30 mouse cellular contexts compared by ENCODE assay signal in genomic region chr10:117280000-117280399, GRCm38 (mm10). TPM values are rescaled to one million over a fixed set of nuclear protein-coding genes. Genes with fewer than 3 reads are reported as not detected.
A peak's percentile ranks its signal among the peaks of the same experiment; 100 is the strongest.
DNase-seq lines count a peak whose midpoint lies in the region; ATAC-seq and TF ChIP-seq lines count a peak whose summit lies in the region.
"Had no signal": no experiment of that assay in that cellular context is flagged by ENCODE, and none has a peak within 500 bp of the region (broad histone marks: within the 10 kb centered on the region; RNA-seq: fewer than 3 reads in every experiment).

No protein-coding gene starts in this region.

- H3K27ac ChIP-seq in layer of hippocampus, adult 2 months = no peak overlapping the region
- H3K27ac ChIP-seq in thymus, adult 2 months (ENCODE audit: control insufficient read depth, insufficient read depth, low read length) = no peak overlapping the region
- H3K27ac ChIP-seq in liver, postnatal 0 days (ENCODE audit: low read depth) = no peak overlapping the region
- no peak overlapping the region for H3K27ac ChIP-seq in midbrain, embryonic 10.5 days (replicated peaks)
- H3K27ac ChIP-seq: embryonic facial prominence, embryonic 10.5 days; forebrain, embryonic 15.5 days; heart, adult 2 months; heart, embryonic 15.5 days; hindbrain, embryonic 14.5 days; limb, embryonic 13.5 days had no signal

- H3K9ac ChIP-seq in liver, postnatal 0 days (replicated peaks) = no peak overlapping the region
- H3K9ac ChIP-seq: forebrain, embryonic 15.5 days; heart, embryonic 15.5 days; hindbrain, embryonic 14.5 days; limb, embryonic 13.5 days had no signal

- no peaks in the 10 kb centered on the region for H3K27me3 ChIP-seq in thymus, adult 2 months (ENCODE audit: control insufficient read depth, insufficient read depth, low read length)
- H3K27me3 ChIP-seq in liver, postnatal 0 days (ENCODE audit: insufficient read depth, low read length) = no peaks in the 10 kb centered on the region
- no peaks in the 10 kb centered on the region for H3K27me3 ChIP-seq in midbrain, embryonic 10.5 days (ENCODE audit: low read depth, poor library complexity, severe bottlenecking)
- H3K27me3 ChIP-seq: forebrain, embryonic 15.5 days; heart, embryonic 15.5 days; limb, embryonic 13.5 days had no signal

- peak overlapping the region; percentile 32 for H3K4me2 ChIP-seq in liver, postnatal 0 days (ENCODE audit: low read depth, low read length)
- H3K4me2 ChIP-seq: forebrain, embryonic 15.5 days; heart, embryonic 15.5 days; hindbrain, embryonic 14.5 days; limb, embryonic 13.5 days had no signal

- no peak for ATAC-seq in liver, postnatal 0 days
- ATAC-seq: forebrain, embryonic 15.5 days; inflammation-experienced regulatory T-cells, adult 6 months had no signal

- TF ChIP-seq POLR2A in thymus, adult 2 months (IDR thresholded peaks at IDR 0.05; ENCODE audit: control insufficient read depth, extremely low read depth, insufficient read depth, low read length, poor library complexity) = no peak

- no peak for TF ChIP-seq EP300 in liver, postnatal 0 days (IDR thresholded peaks at IDR 0.05; ENCODE audit: low read depth)

- H3K36me3 ChIP-seq in thymus, adult 2 months (ENCODE audit: control insufficient read depth, insufficient read depth, low read length) = no peaks in the 10 kb centered on the region
- H3K36me3 ChIP-seq in liver, postnatal 0 days (replicated peaks; ENCODE audit: insufficient read depth, low read length) = no peaks in the 10 kb centered on the region
- H3K36me3 ChIP-seq in midbrain, embryonic 10.5 days = no peaks in the 10 kb centered on the region
- H3K36me3 ChIP-seq: embryonic facial prominence, embryonic 10.5 days; forebrain, embryonic 15.5 days; heart, embryonic 15.5 days; limb, embryonic 13.5 days had no signal

- no peak for DNase-seq in layer of hippocampus, adult 2 months (ENCODE audit: low spot score in 2 of 2)
- DNase-seq in layer of hippocampus, adult 9-10 months (ENCODE audit: low spot score) = no peak
- peak; percentile 25 for DNase-seq in thymus, adult 2 months
- DNase-seq in thymus, postnatal 0 days (ENCODE audit: low spot score) = no peak
- peak; percentile 9 for DNase-seq in liver, postnatal 0 days
- peak; percentile 13 to 18 for DNase-seq in thymus, postnatal 36 days
- no peak for DNase-seq in midbrain, embryonic 10.5 days (ENCODE audit: low spot score)
- no peak for DNase-seq in cerebellum, adult 18-20 months
- DNase-seq: adrenal gland, postnatal 14 days; cerebellum, adult 11 months; gastrocnemius, postnatal 14 days; heart, postnatal 4 days; layer of hippocampus, adult 9-11 months; midbrain, embryonic 14.5 days had no signal

- peak; percentile 9; the same call in 1 of the 2 replicates for TF ChIP-seq CTCF in layer of hippocampus, adult 2 months (conservative IDR thresholded peaks at IDR 0.05)
- no peak for TF ChIP-seq CTCF in thymus, adult 2 months (IDR thresholded peaks at IDR 0.05; ENCODE audit: borderline replicate concordance, control insufficient read depth, extremely low read depth, insufficient read depth, low read length, poor library complexity)
- TF ChIP-seq CTCF in liver, postnatal 0 days (IDR thresholded peaks at IDR 0.05; ENCODE audit: low read depth) = no peak

- no peaks in the 10 kb centered on the region for H3K9me3 ChIP-seq in liver, postnatal 0 days (ENCODE audit: low read length)
- no peaks in the 10 kb centered on the region for H3K9me3 ChIP-seq in midbrain, embryonic 10.5 days (replicated peaks)
- H3K9me3 ChIP-seq: embryonic facial prominence, embryonic 10.5 days; forebrain, embryonic 15.5 days; heart, embryonic 15.5 days; limb, embryonic 13.5 days had no signal

- H3K4me1 ChIP-seq in thymus, adult 2 months (replicated peaks; ENCODE audit: control insufficient read depth, insufficient read depth, low read length) = no peaks in the 10 kb centered on the region
- H3K4me1 ChIP-seq in liver, postnatal 0 days (ENCODE audit: insufficient read depth) = no peaks in the 10 kb centered on the region
- H3K4me1 ChIP-seq in midbrain, embryonic 10.5 days = no peaks in the 10 kb centered on the region
- H3K4me1 ChIP-seq: embryonic facial prominence, embryonic 10.5 days; forebrain, embryonic 15.5 days; limb, embryonic 13.5 days had no signal

- WGBS in thymus, adult 2 months = 72% methylated on average over 1 of the region's 1 CpGs
- 45% methylated on average over 1 of the region's 1 CpGs for WGBS in liver, postnatal 0 days (ENCODE audit: insufficient replicate concordance)
- 52% methylated on average over 1 of the region's 1 CpGs for WGBS in midbrain, embryonic 10.5 days

- no peak overlapping the region for H3K4me3 ChIP-seq in layer of hippocampus, adult 2 months
- no peak overlapping the region for H3K4me3 ChIP-seq in thymus, adult 2 months (ENCODE audit: control insufficient read depth, insufficient read depth, low read length)
- peak overlapping the region; percentile 33 for H3K4me3 ChIP-seq in liver, postnatal 0 days (ENCODE audit: low read depth, low read length)
- H3K4me3 ChIP-seq in midbrain, embryonic 10.5 days = no peak overlapping the region
- H3K4me3 ChIP-seq: embryonic facial prominence, embryonic 10.5 days; forebrain, embryonic 15.5 days; heart, adult 2 months; heart, embryonic 15.5 days; limb, embryonic 13.5 days had no signal

RNA-seq across cellular contexts. Expression of gene Lyz2, which starts 2.1 kb away (rescaled TPM):
- 10 to 100 TPM; 11.5 to 14.1 TPM for total RNA-seq in layer of hippocampus, adult 2 months (2021)
- 301 and 482 TPM in 2 replicates for polyA plus RNA-seq in thymus, adult 2 months (2012; rRNA removed)
- 102 and 114 TPM in 2 replicates for polyA plus RNA-seq in thymus, postnatal 0 days (2015; fragmentation: Nextera tagmentation; extraction: Ambion mirVana)
- 542 and 556 TPM in 2 replicates for polyA plus RNA-seq in liver, postnatal 0 days (2015; fragmentation: Nextera tagmentation; extraction: Ambion mirVana)
- 10.8 and 14.9 TPM in 2 replicates for polyA plus RNA-seq in midbrain, embryonic 10.5 days (2016; fragmentation: Nextera tagmentation; extraction: Ambion mirVana)

RNA-seq across cellular contexts. Expression of gene Lyz1, which starts 12.7 kb away (rescaled TPM):
- total RNA-seq in layer of hippocampus, adult 2 months (2021) = 1 to 10 TPM in 1 of 2 experiments, under 1 TPM in 1; 0.86 to 1.3 TPM
- 12.7 and 18.6 TPM in 2 replicates for polyA plus RNA-seq in thymus, adult 2 months (2012; rRNA removed)
- polyA plus RNA-seq in thymus, postnatal 0 days (2015; fragmentation: Nextera tagmentation; extraction: Ambion mirVana) = 10.6 and 11.3 TPM in 2 replicates
- polyA plus RNA-seq in liver, postnatal 0 days (2015; fragmentation: Nextera tagmentation; extraction: Ambion mirVana) = 0.42 and 0.85 TPM in 2 replicates
- not detected in 2 replicates for polyA plus RNA-seq in midbrain, embryonic 10.5 days (2016; fragmentation: Nextera tagmentation; extraction: Ambion mirVana)
- polyA plus RNA-seq: C2C12; embryonic facial prominence, embryonic 10.5 days; forebrain, embryonic 15.5 days; hindbrain, embryonic 14.5 days; kidney, embryonic 14.5 days; midbrain, embryonic 14.5 days; neural tube, embryonic 11.5 days had no signal

RNA-seq across cellular contexts. Expression of gene 9530003J23Rik, which starts 41.5 kb away (rescaled TPM):
- total RNA-seq in layer of hippocampus, adult 2 months (2021) = not detected
- polyA plus RNA-seq in thymus, adult 2 months (2012; rRNA removed) = not detected in 2 replicates
- polyA plus RNA-seq in thymus, postnatal 0 days (2015; fragmentation: Nextera tagmentation; extraction: Ambion mirVana) = not detected in 2 replicates
- polyA plus RNA-seq in liver, postnatal 0 days (2015; fragmentation: Nextera tagmentation; extraction: Ambion mirVana) = not detected in 2 replicates
- not detected in 2 replicates for polyA plus RNA-seq in midbrain, embryonic 10.5 days (2016; fragmentation: Nextera tagmentation; extraction: Ambion mirVana)
- total RNA-seq: adrenal gland, postnatal 14 days; gastrocnemius, postnatal 14 days; heart, adult 2 months; heart, postnatal 4 days; left cerebral cortex, adult 18-20 months; left cerebral cortex, postnatal 25 days; megakaryocyte progenitor cell, adult 5-6 weeks had no signal
- polyA plus RNA-seq: cortical plate, adult 2 months; embryonic facial prominence, embryonic 10.5 days; forebrain, embryonic 15.5 days; heart, adult 2 months; heart, embryonic 15.5 days; hindbrain, embryonic 14.5 days; inflammation-experienced regulatory T-cells, adult 6 months; kidney, embryonic 14.5 days; limb, embryonic 13.5 days; midbrain, embryonic 14.5 days; neural tube, embryonic 11.5 days; small intestine, adult 2 months; stomach, embryonic 16.5 days had no signal

RNA-seq across cellular contexts. Expression of gene Yeats4, which starts 55.7 kb away (rescaled TPM):
- 10 to 100 TPM; 45.2 to 49.3 TPM for total RNA-seq in layer of hippocampus, adult 2 months (2021)
- polyA plus RNA-seq in thymus, adult 2 months (2012; rRNA removed) = 41.6 and 43.3 TPM in 2 replicates
- 89.8 and 97.7 TPM in 2 replicates for polyA plus RNA-seq in thymus, postnatal 0 days (2015; fragmentation: Nextera tagmentation; extraction: Ambion mirVana)
- polyA plus RNA-seq in liver, postnatal 0 days (2015; fragmentation: Nextera tagmentation; extraction: Ambion mirVana) = 31.2 and 32.2 TPM in 2 replicates
- 124 and 130 TPM in 2 replicates for polyA plus RNA-seq in midbrain, embryonic 10.5 days (2016; fragmentation: Nextera tagmentation; extraction: Ambion mirVana)

Comparison
In these comparisons a context has a peak if more than half of its experiments do, and no peak if none do; other contexts are left out.
1. DNase-seq: peak in thymus, adult 2 months (single experiment), liver, postnatal 0 days (single experiment) and thymus, postnatal 36 days (2 of 2); none in layer of hippocampus, adult 2 months (0 of 2), layer of hippocampus, adult 9-10 months (single experiment), thymus, postnatal 0 days (single experiment), midbrain, embryonic 10.5 days (single experiment) and cerebellum, adult 18-20 months (0 of 2).